Mouse (Mus musculus) skeletal muscle tissue, adult 2 months (tissue): Measurements from ENCODE around the gene Ikbke.
"Not testable (repeated sequence)": the region's sequence is repeated elsewhere in the genome, so short reads cannot be mapped to it uniquely, and the experiment has no call there.

ENCODE experiments used
- DNase-seq: peaks from one replicate; pipeline ENCODE4 v3.0.0-alpha.2; 2012; ENCODE audit warnings: low read depth, low spot score

Gene Ikbke

GRCm38 (mm10) chr1:131279456-131279776, at the start of gene Ikbke:
Ikbke (minus strand) TSS chr1:131279606.
- DNase-seq, result no peak

GRCm38 (mm10) chr1:131329093-131329492, 49.7 kb upstream of the Ikbke start:
- DNase-seq, result not testable (repeated sequence)

- DNase-seq, result no peak
Measured at GRCm38 (mm10) chr1:131327167-131327566, 47.8 kb upstream of the Ikbke start.

GRCm38 (mm10) chr1:131324816-131325463, 45.5 kb upstream of the Ikbke start:
- DNase-seq, result no peak

- no peak for DNase-seq
Measured at GRCm38 (mm10) chr1:131319598-131320330, 40.4 kb upstream of the Ikbke start.

- DNase-seq, result no peak
Measured at GRCm38 (mm10) chr1:131318397-131318796, 39.0 kb upstream of the Ikbke start.

GRCm38 (mm10) chr1:131317625-131318024, 38.2 kb upstream of the Ikbke start:
- DNase-seq, result no peak

GRCm38 (mm10) chr1:131311284-131311683, 31.9 kb upstream of the Ikbke start:
- DNase-seq, result no peak

GRCm38 (mm10) chr1:131310237-131310818, 30.9 kb upstream of the Ikbke start:
- DNase-seq, result no peak

GRCm38 (mm10) chr1:131300750-131301149, 21.3 kb upstream of the Ikbke start:
- DNase-seq, result no peak

GRCm38 (mm10) chr1:131299788-131300187, 20.4 kb upstream of the Ikbke start:
- DNase-seq, result no peak

GRCm38 (mm10) chr1:131299240-131299639, 19.8 kb upstream of the Ikbke start:
- no peak for DNase-seq

GRCm38 (mm10) chr1:131298171-131298570, 18.8 kb upstream of the Ikbke start:
- no peak for DNase-seq

GRCm38 (mm10) chr1:131296726-131297125, 17.3 kb upstream of the Ikbke start:
- no peak for DNase-seq

GRCm38 (mm10) chr1:131295200-131295599, 15.8 kb upstream of the Ikbke start:
- DNase-seq, result no peak

- DNase-seq, result no peak
Measured at GRCm38 (mm10) chr1:131293922-131294250, 14.5 kb upstream of the Ikbke start.

GRCm38 (mm10) chr1:131293221-131293921, 14.0 kb upstream of the Ikbke start:
- DNase-seq, result no peak

GRCm38 (mm10) chr1:131290648-131291047, 11.2 kb upstream of the Ikbke start:
- DNase-seq, result no peak

GRCm38 (mm10) chr1:131288938-131289337, 9.5 kb upstream of the Ikbke start:
- peak; percentile 45 for DNase-seq

- no peak for DNase-seq
Measured at GRCm38 (mm10) chr1:131287267-131287666, 7.9 kb upstream of the Ikbke start.

GRCm38 (mm10) chr1:131286803-131287202, 7.4 kb upstream of the Ikbke start:
- no peak for DNase-seq

- DNase-seq, result no peak
Measured at GRCm38 (mm10) chr1:131284616-131285015, 5.2 kb upstream of the Ikbke start.

- no peak for DNase-seq
Measured at GRCm38 (mm10) chr1:131284167-131284566, 4.8 kb upstream of the Ikbke start.
